Mouse (Mus musculus) cerebellum, postnatal 25 days (tissue): ENCODE data around the gene Cmtm8.

Experiments used
- DNase-seq, 2 experiments: peaks; one replicate each; pipeline ENCODE4 v3.0.0; 2021; ENCODE audit warnings: mixed read lengths in 2 of 2

Gene Cmtm8

DNA sequence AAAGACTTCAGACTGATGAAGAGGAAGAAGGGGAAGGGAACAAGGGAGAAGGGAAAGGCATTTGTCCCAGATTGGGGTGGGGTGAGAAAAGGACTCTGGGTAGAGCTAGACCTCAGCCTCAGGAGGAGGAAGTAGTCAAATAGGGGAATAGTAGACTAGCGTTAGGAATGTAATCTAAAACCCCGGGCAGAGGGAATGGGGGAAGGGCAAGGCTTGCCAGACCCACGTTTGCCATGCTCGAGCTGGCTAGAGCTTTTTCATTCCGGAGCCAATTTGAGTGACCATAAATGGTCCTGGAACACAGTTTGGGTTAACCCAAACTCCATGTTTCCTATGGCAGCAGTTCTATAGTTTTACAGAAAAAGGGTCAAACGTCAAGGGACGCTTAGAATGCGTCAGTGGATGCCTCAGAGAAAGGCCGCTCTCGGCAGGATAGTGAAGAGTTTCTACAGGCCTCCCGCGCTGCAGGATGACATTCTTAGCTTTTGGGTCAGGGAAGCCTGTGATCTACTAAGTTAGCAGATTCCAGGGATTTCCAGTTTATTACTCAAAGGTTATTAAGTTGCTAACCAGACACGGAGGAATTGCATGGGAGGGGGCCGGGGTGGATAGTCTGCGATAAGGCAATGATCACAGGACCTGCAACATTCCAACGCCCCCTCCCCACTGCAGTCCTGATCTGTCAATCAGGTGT lies 58.4 kb downstream of the Cmtm8 start:
- DNase-seq: no peak

DNA sequence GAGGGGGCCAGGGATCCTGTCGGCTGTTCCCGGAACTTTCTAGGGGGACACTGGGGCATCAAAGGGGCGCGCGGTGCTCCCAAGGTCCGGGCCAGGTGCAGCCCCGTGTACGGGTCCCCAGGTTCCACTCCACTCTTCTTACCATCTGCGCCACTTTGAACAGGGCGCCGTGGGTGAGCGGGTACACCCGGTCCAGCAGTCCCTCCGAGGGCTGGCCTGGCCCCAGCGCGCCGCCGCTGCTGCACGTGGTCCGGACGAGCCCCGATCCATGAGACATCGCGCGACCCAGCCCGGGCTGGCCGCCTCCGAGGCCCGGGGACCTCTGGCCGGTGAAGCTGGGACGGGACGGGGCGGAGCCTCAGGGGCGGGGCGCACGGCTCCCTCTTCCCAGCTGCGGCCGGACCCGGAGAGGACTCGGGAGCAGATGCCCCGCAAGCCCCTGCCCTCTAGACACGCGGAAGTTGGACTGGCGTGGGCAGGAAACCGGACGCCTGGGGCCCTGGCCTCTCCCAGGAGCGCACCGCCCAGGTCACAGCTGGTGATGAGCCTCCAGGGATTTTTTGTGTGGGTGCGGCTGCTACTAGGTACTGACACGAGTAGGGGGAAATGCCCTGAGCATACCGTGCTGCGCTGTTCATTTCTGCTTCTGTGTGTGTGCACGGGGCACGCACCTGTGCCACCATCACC lies 62.3 kb downstream of the Cmtm8 start, which contains the start of gene Cmtm7:
Cmtm7 (minus strand) TSS at position 331 of the 687 bp plus-strand sequence.
- DNase-seq: peak; percentile 31 to 49

DNA sequence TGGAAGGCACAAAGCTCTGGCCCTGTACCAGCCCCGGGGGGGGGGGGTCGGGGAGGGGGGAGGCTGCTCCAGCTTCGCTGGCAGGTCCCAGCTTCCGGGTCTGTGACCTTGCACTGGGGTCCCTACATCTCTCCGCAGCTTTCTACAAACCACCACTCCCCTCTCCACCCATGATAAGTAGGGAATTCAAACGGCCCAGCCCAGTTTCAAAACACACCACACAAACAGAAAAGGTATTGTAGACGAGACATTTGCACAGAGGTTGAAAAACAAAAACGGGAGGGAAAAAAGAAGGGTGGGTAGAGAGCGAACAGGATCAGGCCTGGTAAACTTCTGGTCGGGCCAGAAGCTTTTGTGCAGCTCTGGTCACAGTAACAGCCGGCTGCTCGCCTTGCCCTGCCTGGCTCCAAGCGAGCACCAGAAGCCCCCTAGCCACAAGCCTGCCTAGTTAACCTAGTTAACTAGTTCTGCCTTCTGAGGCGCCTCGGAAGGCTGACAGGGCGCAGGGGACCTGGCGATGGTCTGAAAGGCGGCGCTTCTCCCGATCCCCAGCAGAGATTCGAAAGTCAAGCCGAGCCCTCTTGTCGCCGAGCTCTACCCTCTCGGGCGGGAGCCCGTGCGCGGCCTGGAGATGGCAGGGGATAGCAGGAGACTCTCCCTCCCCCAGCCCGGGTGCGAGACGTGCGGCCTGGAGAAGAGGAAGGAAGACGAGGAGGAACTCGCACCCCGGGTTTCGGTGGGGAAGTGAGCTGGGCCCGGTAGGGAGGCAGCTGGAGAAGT lies 63.0 kb downstream of the Cmtm8 start:
- peak; percentile 22 to 35 for DNase-seq

DNA sequence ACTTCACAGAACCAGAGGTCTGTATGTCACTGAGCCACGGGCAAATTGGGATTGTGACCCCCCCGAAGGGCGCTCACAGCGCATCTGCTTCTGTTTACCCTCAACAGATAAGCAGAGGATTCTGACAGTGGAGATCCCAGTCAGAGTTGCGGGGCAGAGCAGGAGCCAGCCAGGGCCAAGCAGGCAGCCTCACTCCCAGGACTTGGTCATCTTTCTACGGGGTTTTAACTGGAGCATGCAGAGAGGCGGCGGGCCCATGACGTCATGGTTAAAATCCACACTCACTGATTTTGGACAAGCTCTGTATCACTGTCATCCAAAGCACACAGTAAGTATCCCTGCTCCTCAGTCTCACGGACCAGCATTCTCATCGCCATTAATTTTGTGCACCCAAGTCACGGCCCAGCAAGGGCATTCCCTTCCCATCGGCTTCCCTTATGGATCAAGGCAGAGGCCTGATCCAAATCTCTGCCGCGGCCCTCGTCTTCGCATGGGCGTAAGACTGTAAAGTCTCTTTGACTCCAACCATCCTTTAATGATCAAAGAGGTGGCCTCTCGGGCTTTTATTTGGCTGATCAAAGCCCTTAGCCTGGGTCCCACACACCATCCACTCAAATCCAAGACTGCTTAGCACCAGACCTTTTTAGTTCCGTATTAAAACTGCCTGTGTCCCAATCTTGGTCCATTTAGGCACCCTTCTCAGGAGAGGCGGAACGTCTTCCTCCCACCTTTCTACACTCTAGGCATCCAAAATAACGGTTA lies 63.8 kb downstream of the Cmtm8 start:
- DNase-seq: no peak

DNA sequence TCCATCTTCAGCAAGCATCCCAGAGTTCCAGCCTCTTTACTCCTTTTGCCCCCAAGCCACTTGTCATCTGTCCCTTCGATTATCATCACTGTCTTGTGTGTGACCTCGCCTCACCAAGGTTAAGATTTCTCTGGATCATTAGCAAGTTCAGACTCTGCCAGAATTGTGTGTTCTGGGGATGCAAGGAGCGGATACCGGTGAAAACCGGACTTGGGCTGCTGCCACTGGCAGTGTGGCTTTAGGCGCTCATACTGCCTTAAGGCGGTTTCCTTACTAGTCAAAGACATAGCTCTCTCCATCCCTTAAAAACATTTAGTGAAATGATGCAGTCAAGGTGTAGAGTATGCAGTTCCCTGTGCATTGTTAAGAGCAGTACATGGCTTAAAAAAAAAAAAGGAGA lies 65.1 kb downstream of the Cmtm8 start:
- DNase-seq: no peak

DNA sequence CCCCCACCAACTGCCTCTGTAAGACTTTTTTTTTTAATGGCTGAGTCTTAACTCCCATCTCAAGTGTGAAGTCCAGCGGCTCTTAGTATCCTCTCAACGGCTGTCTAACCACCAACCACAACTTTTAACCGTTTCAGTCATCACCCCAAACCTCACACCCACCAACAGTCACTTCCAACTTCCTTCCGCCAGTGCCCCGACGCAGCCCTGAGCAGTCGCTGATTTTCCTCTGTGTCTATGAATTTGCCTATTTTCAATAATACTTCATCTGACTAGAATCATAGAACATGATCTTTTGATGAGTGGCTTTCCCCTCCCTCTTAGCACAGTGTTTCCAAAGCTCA lies 65.9 kb downstream of the Cmtm8 start:
- DNase-seq: no peak

DNA sequence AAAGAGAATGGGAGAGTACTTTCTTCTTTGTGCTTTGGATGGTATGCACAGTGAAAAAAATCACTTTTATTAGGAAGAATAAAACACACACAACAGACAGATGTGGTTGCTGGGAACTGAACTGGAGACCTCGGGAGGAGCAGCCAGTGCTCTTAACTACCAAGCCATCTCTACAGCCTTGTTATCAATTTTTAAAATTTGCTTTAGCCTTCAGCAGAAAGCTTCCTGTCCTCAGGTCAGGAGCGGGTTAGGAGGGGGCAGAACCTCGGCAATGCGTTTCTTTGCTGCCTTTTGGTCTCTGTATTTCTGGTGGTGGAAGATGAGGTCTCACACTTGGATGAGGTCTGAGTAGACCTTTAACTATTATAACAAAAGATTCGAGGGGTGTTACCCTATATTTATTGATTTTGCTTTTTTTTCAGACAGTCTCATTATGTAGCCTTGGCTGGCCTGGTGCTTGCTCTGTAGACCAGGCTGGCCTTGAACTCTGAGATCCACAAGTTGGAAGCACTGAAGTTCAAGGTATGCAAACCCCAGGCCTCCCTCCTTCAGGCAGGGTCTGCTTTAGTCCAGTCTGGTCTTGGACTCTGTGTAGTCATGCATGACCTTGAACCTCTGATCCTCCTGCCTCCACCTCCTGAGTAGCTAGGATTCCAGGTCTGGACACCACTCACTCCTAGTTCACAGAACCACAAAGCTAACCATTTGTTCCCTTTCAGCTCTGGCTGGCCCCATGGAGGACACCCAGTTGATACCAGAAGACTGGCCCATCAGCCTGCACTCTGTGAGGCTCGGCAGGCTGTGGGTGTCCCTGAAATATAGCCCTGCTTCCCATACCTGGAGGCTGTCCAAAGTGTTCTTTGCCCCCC lies 66.5 kb downstream of the Cmtm8 start:
- DNase-seq: no peak

DNA sequence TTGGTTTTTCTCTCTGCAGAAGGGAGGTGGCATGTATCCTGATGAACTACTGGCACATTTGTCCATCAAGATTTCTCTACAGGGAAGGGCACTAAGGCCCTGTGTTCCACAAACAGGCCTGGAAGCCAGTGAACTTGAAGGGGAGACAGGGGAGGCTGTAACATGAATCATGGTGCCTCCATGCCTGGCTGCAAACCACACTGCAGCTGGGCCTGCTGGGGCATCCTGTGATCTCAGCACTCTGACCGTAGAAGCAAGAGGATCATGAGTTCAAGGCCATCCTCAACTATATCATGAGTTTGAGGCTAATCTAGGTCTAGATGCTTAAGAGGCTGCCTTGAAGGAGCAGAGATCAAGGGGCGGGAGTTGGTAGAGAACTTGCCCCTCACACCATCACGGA lies 67.6 kb downstream of the Cmtm8 start:
- DNase-seq: no peak

DNA sequence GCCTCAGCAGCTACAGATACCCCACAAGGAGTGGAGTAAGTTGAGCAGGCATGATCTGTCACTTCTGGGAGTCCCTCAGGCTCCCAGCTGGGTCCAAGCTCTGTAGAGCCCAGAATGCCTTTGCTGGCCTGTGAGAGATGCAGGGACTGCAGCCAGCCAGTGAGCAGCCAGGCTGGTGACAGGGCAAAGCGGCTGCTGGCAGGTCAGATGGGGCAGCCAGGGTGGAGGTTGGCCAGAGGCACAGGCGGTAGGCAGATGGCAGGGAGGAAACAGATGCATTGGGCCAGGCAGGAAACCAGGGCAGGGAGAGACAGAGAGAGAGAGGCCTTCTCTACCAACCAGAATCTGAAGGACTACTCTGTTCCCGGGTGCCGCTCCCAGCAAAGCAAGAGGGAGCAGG lies 68.7 kb downstream of the Cmtm8 start:
- peak; percentile 69 to 77 for DNase-seq

DNA sequence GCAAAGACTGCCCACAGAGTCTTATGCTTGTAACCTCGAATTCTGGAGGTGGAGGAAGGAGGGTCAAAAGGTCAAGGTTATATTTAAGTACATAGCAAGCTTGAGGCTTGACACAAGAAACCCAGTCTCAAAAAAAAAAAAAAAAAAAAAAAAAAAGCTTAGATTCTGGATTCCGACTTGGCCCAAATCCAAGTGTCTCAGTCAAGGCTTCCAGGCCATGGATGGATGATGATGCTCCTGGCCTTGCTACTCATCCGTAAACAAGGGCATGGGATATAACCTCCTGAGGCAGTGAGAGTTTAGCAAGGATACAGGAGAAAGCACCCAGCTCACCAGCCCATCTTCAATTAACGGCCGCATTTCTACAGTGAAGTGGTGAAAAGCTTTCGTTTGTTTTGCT lies 69.3 kb downstream of the Cmtm8 start:
- DNase-seq: no peak

DNA sequence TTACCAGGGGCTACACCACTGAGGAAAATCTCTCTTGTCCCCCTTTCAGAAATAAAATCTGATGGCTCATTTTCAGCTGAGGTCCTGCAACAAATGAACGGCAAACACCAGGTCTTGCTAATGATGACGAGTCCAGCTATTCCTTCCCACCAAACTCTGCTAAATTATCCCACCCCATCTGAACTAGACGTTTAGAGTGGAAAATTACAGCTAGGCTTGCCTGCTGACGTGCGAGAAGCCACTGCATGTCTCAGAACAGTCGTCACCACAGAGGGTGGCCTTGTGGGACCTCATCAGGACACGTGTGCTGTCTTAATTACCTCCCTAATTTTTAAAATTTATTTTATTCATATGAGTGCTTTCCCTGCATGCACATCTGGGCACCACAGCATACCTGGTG lies 72.4 kb downstream of the Cmtm8 start:
- no peak for DNase-seq

DNA sequence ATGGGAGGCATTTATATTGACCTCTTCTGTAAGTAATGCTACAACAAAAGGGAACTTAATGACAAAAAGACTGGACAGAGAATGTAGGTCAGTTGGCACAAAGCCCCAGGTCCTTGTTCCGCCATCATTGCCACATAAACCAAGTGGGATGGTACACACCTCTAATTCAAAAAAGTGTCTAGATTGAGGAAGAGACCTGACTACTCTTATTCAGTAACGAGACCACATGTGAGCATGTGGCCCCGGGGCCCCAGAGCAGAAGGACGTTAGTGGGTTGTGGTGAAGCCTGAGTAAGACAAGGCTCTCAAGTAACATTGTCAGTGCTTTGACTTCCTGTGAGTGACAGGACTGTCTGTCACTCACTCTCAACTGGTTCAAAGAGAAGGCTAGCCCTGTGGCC lies 73.7 kb downstream of the Cmtm8 start:
- DNase-seq: no peak

DNA sequence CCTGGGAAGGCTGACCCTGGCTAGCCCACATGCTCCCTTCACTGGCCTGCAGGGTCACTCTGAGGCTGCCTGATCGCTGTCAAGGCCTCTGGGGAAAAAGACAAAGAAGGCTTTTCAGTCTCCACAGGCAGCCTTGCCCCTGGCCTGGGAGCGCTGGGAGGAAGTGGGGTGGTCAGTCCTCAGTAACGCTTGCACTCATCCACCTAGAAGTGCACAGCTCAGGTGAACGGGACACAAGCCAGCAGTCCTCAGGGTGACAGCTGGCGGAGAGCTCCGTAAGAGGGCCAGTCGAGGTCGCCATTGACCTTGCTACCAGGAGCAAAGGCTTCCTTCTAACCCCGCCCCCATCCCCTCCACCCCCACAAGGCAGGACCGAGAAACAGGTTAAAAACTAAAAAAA lies 75.9 kb downstream of the Cmtm8 start:
- peak in 1 of 2 experiments; percentile 22 for DNase-seq

DNA sequence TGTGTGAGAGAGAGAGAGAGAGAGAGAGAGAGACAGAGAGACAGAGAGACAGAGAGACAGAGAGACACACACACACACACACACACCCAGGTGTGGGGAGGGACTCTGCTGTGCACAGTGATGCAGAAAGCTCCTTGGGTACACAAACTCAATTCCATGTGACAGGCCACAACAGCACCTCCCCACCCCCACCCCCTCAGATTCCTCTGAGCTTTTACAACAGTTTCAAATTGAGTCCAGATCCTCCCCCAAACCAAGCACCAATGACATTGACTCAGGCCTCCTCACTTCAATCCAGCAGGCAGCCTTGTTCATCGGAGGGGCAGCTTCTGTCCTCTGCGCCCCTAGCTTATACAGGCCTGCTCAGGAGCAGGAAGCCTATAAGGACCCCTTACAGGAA lies 76.4 kb downstream of the Cmtm8 start:
- DNase-seq: no peak

DNA sequence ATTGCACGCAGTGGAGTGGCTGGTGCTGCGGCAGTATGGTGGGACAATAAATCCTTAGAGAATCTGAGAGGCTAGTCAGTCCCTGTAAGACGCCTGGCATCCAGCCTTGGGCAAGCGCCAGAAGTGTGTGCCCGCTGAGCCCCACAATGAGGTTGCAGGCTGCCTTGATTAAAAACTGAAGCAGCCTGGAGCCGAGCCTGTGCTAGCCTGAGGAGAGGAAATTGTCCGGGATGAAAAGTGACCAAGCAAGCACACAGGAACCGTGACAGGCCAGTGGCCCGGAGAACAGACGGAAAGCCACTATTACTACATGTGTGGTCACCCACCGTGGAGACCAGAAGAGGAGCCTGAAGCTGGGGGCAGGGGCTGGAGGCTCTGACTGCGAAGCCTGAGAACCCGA lies 76.9 kb downstream of the Cmtm8 start:
- DNase-seq: peak; percentile 57 to 80

DNA sequence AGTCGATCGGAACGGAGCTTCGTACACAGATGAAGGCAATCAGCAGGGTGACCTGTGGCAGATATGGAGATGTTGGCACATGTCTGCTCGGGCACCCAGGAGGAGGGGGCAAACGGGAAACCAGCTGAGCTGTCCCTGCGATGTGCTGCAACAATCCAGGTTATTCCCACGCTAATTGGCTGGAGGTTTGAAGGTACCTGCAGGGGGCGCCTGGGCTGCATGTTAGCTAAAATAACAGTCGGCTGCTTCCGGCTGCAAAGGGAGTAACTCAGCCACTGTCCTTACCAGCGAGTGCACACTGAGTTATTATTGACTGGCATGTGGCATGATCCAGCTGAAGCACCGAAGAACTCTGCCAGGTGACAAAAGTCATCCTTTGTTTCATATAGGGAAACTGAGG lies 80.6 kb downstream of the Cmtm8 start:
- peak in 1 of 2 experiments; percentile 48 for DNase-seq

DNA sequence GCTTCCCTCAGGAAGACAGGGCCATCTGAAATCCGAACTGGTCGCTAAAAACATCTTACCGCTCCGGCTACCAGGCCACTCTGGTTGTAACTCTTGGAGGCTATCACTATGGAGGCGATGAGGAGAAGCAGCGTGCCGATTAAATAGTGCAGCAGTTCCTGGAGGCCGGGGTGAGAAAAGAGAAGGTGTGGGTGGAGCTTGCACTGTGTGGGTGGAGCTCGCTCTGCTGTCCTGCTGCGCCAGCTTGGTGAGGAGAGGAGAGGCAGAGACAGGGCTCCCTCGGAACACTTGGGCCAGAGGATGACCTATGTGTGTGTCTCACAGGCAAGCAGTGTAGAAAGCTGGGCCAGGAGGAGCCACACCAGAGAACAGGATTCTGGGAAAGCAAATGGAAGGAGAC lies 82.1 kb downstream of the Cmtm8 start:
- DNase-seq: no peak

DNA sequence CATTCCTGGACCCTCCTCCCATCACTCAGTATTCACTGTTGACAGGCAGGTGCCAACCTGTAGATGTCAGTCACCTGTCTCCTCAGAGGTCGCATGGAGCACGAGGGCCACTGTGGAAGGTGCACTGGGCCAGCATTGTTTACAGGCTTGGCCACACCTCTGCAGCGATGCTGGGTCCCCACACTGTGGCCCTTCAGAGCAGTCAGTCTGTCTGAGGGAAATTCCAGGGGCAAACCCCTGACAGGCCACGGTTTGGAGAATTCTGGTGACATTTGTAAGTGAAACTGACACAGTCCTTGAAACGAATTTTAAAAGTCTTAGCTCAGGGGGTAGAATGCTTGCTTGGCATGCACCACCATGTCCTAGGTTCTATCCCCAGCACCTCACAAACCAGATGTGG lies 83.6 kb downstream of the Cmtm8 start:
- DNase-seq: no peak

DNA sequence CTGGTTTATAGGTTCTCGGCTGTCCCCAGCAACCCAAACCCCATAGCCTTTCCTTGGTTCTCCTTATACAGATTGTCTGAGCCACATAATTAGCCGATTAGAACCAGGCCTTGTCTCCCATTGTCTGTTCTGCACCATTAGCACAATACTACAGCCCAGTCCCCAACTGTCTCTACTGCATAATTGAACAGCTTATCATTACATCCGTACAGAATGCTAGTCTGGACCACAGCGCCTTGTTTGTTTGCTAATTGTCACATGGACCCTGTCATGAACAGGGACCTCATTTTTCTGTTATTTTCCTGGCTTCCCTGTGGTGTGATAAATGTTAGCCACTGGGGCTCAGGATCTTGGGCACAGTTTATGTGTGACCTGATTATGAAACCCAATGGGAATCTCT lies 84.1 kb downstream of the Cmtm8 start:
- no peak for DNase-seq

DNA sequence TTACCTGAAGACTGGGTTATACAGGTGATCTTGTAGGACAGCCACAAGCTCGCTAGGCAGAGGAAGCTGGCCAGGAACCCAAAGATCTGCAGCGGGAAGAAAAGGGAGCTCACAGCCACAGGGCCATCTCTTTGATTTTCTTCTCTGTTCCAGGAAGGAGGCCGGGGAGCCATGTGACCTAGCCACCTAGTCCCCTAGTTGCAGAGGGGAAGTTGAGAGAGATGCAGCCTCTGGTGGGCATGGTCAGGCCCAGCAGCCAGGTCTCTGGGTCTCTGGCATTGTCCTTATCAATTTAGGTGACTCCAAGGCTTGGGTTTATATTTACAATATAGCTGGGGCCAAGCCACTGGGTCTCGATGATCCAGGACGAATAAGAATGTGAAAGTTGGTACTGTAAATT lies 85.2 kb downstream of the Cmtm8 start:
- no peak for DNase-seq

DNA sequence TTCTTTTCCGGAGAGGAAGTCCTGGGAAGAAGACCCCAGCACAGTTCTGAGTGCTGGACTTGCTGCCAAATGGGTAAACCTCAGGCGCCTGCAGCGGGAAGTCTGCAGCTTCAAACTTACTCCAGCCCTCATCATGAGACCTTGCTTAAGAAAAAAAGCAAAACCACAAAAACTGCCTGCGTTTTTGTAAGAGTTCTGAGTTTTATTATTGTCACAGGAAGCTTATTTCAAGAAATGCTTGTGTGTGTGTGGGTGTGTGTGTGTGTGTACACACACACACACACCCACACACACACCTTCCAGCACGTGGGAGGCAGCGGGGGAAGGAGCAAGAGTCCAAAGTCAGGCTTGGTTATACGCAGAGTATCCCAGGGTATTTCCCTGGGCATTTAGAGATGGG lies 85.7 kb downstream of the Cmtm8 start:
- no peak for DNase-seq

DNA sequence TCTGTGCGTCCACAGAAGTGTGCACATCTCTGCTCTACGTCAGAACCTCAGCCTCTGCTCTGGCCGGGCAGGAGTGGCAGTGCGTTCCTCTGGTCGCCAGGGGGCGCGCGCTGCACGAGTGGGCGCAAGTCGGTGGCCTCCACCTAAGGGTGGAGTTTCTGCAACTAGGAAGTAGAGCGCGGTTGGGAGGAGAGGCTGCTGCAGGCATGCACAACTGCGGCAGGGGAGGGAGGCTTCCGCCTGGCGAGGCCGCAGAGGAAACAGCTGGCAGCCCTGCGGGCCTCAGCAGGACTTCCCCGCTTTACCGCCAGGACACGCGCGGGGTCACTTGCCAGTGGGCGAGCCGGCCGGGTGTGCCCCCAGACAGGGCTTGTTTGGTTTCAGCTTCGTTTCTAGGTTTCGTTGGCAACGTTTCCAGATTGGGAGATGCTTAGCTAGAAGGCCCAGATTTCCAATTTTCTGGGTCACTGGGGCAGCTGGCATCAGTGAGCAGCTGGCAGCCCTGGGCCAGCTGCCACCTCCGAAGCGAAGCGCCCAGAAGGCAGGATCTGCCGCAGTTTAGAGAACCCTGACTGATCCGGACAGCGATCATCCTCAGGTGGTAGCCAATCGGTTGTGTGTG lies 91.0 kb downstream of the Cmtm8 start:
- peak; percentile 94 to 96 for DNase-seq
